Mouse (Mus musculus): ENCODE results near the gene Gm20388. TPM values are rescaled to one million over a fixed set of nuclear protein-coding genes. Genes with fewer than 3 reads are reported as not detected.

Gene Gm20388
- total RNA-seq, 2 experiments from 2014 or later = 10.3 to 10.6 TPM

GRCm38 (mm10) chr8:122049923-122050322 lies 2139.3 kb downstream of the Gm20388 start:
- no peak for DNase-seq (ENCODE audit: low spot score in 2 of 2)
- intact Hi-C loops (cut with DNase I) = no loop called here

- DNase-seq (ENCODE audit: low spot score in 2 of 2) = no peak
- intact Hi-C loops (cut with DNase I) = no loop called here
Measured at GRCm38 (mm10) chr8:122050620-122051019, 2140.0 kb downstream of the Gm20388 start.

- intact Hi-C loops (cut with DNase I) = no loop called here
- DNase-seq (ENCODE audit: low spot score in 2 of 2) = no peak
Measured at GRCm38 (mm10) chr8:122055321-122055720, 2144.7 kb downstream of the Gm20388 start.

- no peak for DNase-seq (ENCODE audit: low spot score in 2 of 2)
- intact Hi-C loops (cut with DNase I) = no loop called here
Measured at GRCm38 (mm10) chr8:122056113-122056512, 2145.5 kb downstream of the Gm20388 start.

- intact Hi-C loops (cut with DNase I) = no loop called here
- DNase-seq (ENCODE audit: low spot score in 2 of 2) = no peak
Measured at GRCm38 (mm10) chr8:122056882-122057281, 2146.2 kb downstream of the Gm20388 start.

GRCm38 (mm10) chr8:122058510-122058909 lies 2147.9 kb downstream of the Gm20388 start:
- no peak for DNase-seq (ENCODE audit: low spot score in 2 of 2)

GRCm38 (mm10) chr8:122058951-122059350 lies 2148.3 kb downstream of the Gm20388 start:
- DNase-seq (ENCODE audit: low spot score in 2 of 2) = peak; percentile 56 to 63
- intact Hi-C loops (cut with DNase I) = no loop called here

More at GRCm38 (mm10) chr8:122058510-122058909, 2147.9 kb downstream of the Gm20388 start:
- intact Hi-C loops (cut with DNase I) = no loop called here

GRCm38 (mm10) chr8:122062508-122063223 lies 2152.0 kb downstream of the Gm20388 start:
- intact Hi-C loops (cut with DNase I) = no loop called here
- no peak for DNase-seq (ENCODE audit: low spot score in 2 of 2)

GRCm38 (mm10) chr8:122064353-122064752 lies 2153.7 kb downstream of the Gm20388 start:
- intact Hi-C loops (cut with DNase I) = no loop called here
- DNase-seq (ENCODE audit: low spot score in 2 of 2) = no peak

GRCm38 (mm10) chr8:122067783-122068505 lies 2157.3 kb downstream of the Gm20388 start:
- DNase-seq (ENCODE audit: low spot score in 2 of 2) = no peak
- intact Hi-C loops (cut with DNase I) = no loop called here

GRCm38 (mm10) chr8:122068609-122069008 lies 2158.0 kb downstream of the Gm20388 start:
- no peak for DNase-seq (ENCODE audit: low spot score in 2 of 2)
- intact Hi-C loops (cut with DNase I) = no loop called here

- DNase-seq (ENCODE audit: low spot score in 2 of 2) = peak; percentile 39 to 53
- intact Hi-C loops (cut with DNase I) = no loop called here
Measured at GRCm38 (mm10) chr8:122069281-122069680, 2158.6 kb downstream of the Gm20388 start.

GRCm38 (mm10) chr8:122071193-122071592 lies 2160.6 kb downstream of the Gm20388 start:
- intact Hi-C loops (cut with DNase I) = no loop called here
- DNase-seq (ENCODE audit: low spot score in 2 of 2) = no peak

GRCm38 (mm10) chr8:122073964-122074363 lies 2163.3 kb downstream of the Gm20388 start:
- no peak for DNase-seq (ENCODE audit: low spot score in 2 of 2)
- intact Hi-C loops (cut with DNase I) = no loop called here

GRCm38 (mm10) chr8:122074442-122074841 lies 2163.8 kb downstream of the Gm20388 start:
- DNase-seq (ENCODE audit: low spot score in 2 of 2) = no peak
- intact Hi-C loops (cut with DNase I) = no loop called here

GRCm38 (mm10) chr8:122074977-122075376 lies 2164.3 kb downstream of the Gm20388 start:
- DNase-seq (ENCODE audit: low spot score in 2 of 2) = no peak

GRCm38 (mm10) chr8:122076183-122076842 lies 2165.7 kb downstream of the Gm20388 start:
- intact Hi-C loops (cut with DNase I) = no loop called here
- no peak for DNase-seq (ENCODE audit: low spot score in 2 of 2)

More at GRCm38 (mm10) chr8:122074977-122075376, 2164.3 kb downstream of the Gm20388 start:
- intact Hi-C loops (cut with DNase I) = no loop called here

- intact Hi-C loops (cut with DNase I) = no loop called here
- DNase-seq (ENCODE audit: low spot score in 2 of 2) = no peak
Measured at GRCm38 (mm10) chr8:122078321-122078720, 2167.7 kb downstream of the Gm20388 start.

- DNase-seq (ENCODE audit: low spot score in 2 of 2) = no peak
- intact Hi-C loops (cut with DNase I) = no loop called here
Measured at GRCm38 (mm10) chr8:122079093-122079492, 2168.5 kb downstream of the Gm20388 start.

GRCm38 (mm10) chr8:122080347-122080746 lies 2169.7 kb downstream of the Gm20388 start:
- DNase-seq (ENCODE audit: low spot score in 2 of 2) = no peak
- intact Hi-C loops (cut with DNase I) = no loop called here
